Mouse (Mus musculus): Measurements from ENCODE around the gene Twsg1.

DNA sequence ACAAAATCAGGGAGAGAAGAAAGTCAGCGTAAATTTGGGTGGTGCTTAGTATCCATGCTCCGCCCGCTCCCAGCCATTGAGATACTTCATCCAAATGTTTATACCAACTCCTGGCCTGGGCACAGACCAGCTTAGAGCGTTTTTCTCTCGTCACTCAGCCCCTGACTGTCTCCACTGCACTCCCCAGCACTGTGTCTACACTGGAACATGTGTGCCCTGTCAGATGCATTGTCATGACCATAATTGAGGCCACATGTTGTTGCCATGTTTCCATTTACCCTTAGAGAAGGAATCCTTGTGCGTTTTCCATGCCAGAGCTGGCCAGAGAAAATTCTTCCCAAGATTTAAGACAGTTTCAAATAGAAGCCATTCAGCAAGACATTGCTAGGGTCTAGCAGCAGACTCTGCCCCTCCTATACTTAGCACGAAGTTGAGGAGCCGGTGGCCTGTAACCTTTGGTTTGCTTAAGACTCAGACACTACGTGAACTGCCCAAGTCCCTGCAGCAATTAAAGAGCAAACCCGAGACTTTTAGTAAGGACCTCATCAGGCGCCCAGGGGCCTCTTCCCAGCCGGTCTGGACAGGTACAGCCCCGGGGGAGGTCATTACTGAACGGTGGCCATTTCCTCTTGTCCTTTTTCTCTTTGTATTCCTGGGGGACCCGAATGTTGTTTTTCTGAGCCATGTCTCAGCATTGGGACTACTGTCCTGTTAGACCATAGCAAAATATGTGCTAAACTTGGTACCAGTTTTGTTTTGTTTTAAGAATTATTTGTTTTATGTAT lies 39.5 kb downstream of the Twsg1 start:
- TF ChIP-seq CTCF (IDR thresholded peaks at IDR 0.05; ENCODE audit: control insufficient read depth, insufficient read depth, low read length) (no peak), POLR2A (IDR thresholded peaks at IDR 0.05; ENCODE audit: borderline replicate concordance, control insufficient read depth, low read depth, low read length) (no peak)
